ENCODE assay signal across 9 mouse cellular contexts in genomic region chr9:53825318-53825717, GRCm38 (mm10). TPM values are rescaled to one million over a fixed set of nuclear protein-coding genes. Genes with fewer than 3 reads are reported as not detected.
DNase-seq lines count a peak whose midpoint lies in the region; ATAC-seq lines count a peak whose summit lies in the region.
"Had no signal": no experiment of that assay in that cellular context is flagged by ENCODE, and none has a peak within 500 bp of the region (broad histone marks: within the 10 kb centered on the region; RNA-seq: fewer than 3 reads in every experiment).

No protein-coding gene starts in this region.

- H3K27me3 ChIP-seq in heart, embryonic 13.5 days (replicated peaks), result peaks cover 14% of the 10 kb centered on the region

- peak; percentile 71 for ATAC-seq in frontal cortex, adult (ENCODE audit: low TSS enrichment)
- no peak for ATAC-seq in heart, embryonic 13.5 days (ENCODE audit: extremely low read depth, insufficient number of reproducible peaks, low FRiP score, low TSS enrichment)

- H3K4me1 ChIP-seq in heart, embryonic 13.5 days, result peaks cover 14% of the 10 kb centered on the region

- H3K4me3 ChIP-seq in heart, embryonic 13.5 days, result no peak overlapping the region
- H3K4me3 ChIP-seq: liver, embryonic 15.5 days had no signal

- H3K27ac ChIP-seq in heart, embryonic 13.5 days (replicated peaks), result no peak overlapping the region
- H3K27ac ChIP-seq: liver, embryonic 15.5 days had no signal

- no peak overlapping the region for H3K9ac ChIP-seq in heart, embryonic 13.5 days
- H3K9ac ChIP-seq: liver, embryonic 15.5 days had no signal

- H3K4me2 ChIP-seq in heart, embryonic 13.5 days, result peak overlapping the region; percentile 27
- H3K4me2 ChIP-seq: liver, embryonic 15.5 days had no signal

- 6% methylated on average over 9 of the region's 9 CpGs for WGBS in heart, embryonic 13.5 days

- H3K9me3 ChIP-seq in heart, embryonic 13.5 days, result no peaks in the 10 kb centered on the region
- H3K9me3 ChIP-seq: liver, embryonic 15.5 days had no signal

- no peak for DNase-seq in frontal cortex, postnatal 36 days (ENCODE audit: low spot score in 2 of 2)
- DNase-seq in thymus, postnatal 4 days, result peak; percentile 22
- DNase-seq in thymus, postnatal 36 days, result no peak
- DNase-seq in lung, postnatal 14 days, result peak; percentile 4
- no peak for DNase-seq in urinary bladder, adult 18-20 months (ENCODE audit: low spot score in 2 of 2)
- DNase-seq in frontal cortex, adult 2 months (ENCODE audit: extremely low spot score in 1 of 2, low spot score in 1 of 2), result no peak

- H3K36me3 ChIP-seq in heart, embryonic 13.5 days, result no peaks in the 10 kb centered on the region
- H3K36me3 ChIP-seq: liver, embryonic 15.5 days had no signal

RNA-seq across cellular contexts. Expression of gene Sln, which starts 24.6 kb away (rescaled TPM):
- polyA plus RNA-seq in heart, embryonic 13.5 days (2015; fragmentation: Nextera tagmentation; extraction: Ambion mirVana), result 34.7 and 41.9 TPM in 2 replicates
- polyA plus RNA-seq in frontal cortex, adult 2 months (2012; rRNA removed), result 0.32 and 0.40 TPM in 2 replicates

RNA-seq across cellular contexts. Expression of gene Slc35f2, which starts 54.0 kb away (rescaled TPM):
- 0.68 and 0.75 TPM in 2 replicates for polyA plus RNA-seq in heart, embryonic 13.5 days (2015; fragmentation: Nextera tagmentation; extraction: Ambion mirVana)
- 6.0 and 7.1 TPM in 2 replicates for polyA plus RNA-seq in frontal cortex, adult 2 months (2012; rRNA removed)

Comparison
In these comparisons a context has a peak if more than half of its experiments do, and no peak if none do; other contexts are left out.
1. DNase-seq: peak in thymus, postnatal 4 days (single experiment) and lung, postnatal 14 days (single experiment); none in frontal cortex, postnatal 36 days (0 of 2), thymus, postnatal 36 days (0 of 2), urinary bladder, adult 18-20 months (0 of 2) and frontal cortex, adult 2 months (0 of 2).
2. RNA of gene Sln, which starts 24.6 kb away (polyA plus RNA-seq): 34.7 to 41.9 TPM in heart, embryonic 13.5 days; 0.32 to 0.40 TPM in frontal cortex, adult 2 months; every median in the first group is over 10 times any median in the second.